Mouse (Mus musculus) embryonic fibroblast, embryonic 13.5 days (primary cell): Measurements from ENCODE around the gene Gad1.

Source experiments
- CTCF ChIP-seq: IDR thresholded peaks from 2 replicates; pipeline ENCODE4 v1.5.1; 2011; ENCODE audit warnings: mild to moderate bottlenecking, control low read depth, low read length, moderate library complexity, borderline replicate concordance; ENCODE audit not compliant: insufficient read depth
- POLR2A ChIP-seq: IDR thresholded peaks from 2 replicates; pipeline ENCODE4 v1.6.1; 2011; ENCODE audit warnings: low read depth, mild to moderate bottlenecking, control low read depth, low read length, moderate library complexity

GRCm38 (mm10) chr2:70631321-70631720 lies 78.4 kb downstream of the Gad1 start:
- TF ChIP-seq CTCF (no peak), POLR2A (no peak)
